Mouse (Mus musculus) layer of hippocampus, postnatal 36 days (tissue): ENCODE results near the gene Ptprj. TPM values are rescaled to one million over a fixed set of nuclear protein-coding genes. Genes with fewer than 3 reads are reported as not detected.
"Not testable (repeated sequence)": the region's sequence is repeated elsewhere in the genome, so short reads cannot be mapped to it uniquely, and the experiment has no call there.

ENCODE experiments used
- DNase-seq, 2 experiments: peaks; one replicate each; pipeline ENCODE4 v3.0.0; 2022
- total RNA-seq, 2 experiments: library from RNA; stranded (reverse); gene quantifications; 2 replicates each; pipeline ENCODE4 v1.2.3; 2021

Gene Ptprj
- total RNA-seq, 2 experiments from 2014 or later, result 114 to 131 TPM

- not testable (repeated sequence) for DNase-seq
Observed at GRCm38 (mm10) chr2:90398633-90399107, 181.8 kb downstream of the Ptprj start, which contains the start of gene Olfr1274-ps. Gene Olfr1274-ps (plus strand): TSS chr2:90398683.

Other genes starting within 250 kb of the Ptprj start
- gene Olfr1274-ps, start 182.0 kb downstream of the Ptprj start, total RNA-seq, result not detected
- gene Nup160, start 96.6 kb upstream of the Ptprj start, total RNA-seq, result 10 to 100 TPM; 17.7 to 18.1 TPM
- 10 to 100 TPM; 53.5 to 66.8 TPM for gene Fnbp4, start 164.7 kb upstream of the Ptprj start, total RNA-seq
- gene Agbl2, start 202.1 kb upstream of the Ptprj start, total RNA-seq, result under 1 TPM; 0.47 to 0.78 TPM